Mouse (Mus musculus) cerebral cortex, adult 2 months (tissue): ENCODE data around the gene Fap.

ENCODE experiments used
- WGBS: fragments of 180-500 bp; shearing (Covaris S2); methylation state at CpG from one replicate; pipeline ENCODE4 v1.1.7; 2018; 5-methylcytosine and 5-hydroxymethylcytosine counted together

Fap gene

GRCm38 (mm10) chr2:62531065-62531464 lies 42.8 kb downstream of the Fap start:
- 73% methylated on average over 1 of the region's 1 CpGs for WGBS

DNA sequence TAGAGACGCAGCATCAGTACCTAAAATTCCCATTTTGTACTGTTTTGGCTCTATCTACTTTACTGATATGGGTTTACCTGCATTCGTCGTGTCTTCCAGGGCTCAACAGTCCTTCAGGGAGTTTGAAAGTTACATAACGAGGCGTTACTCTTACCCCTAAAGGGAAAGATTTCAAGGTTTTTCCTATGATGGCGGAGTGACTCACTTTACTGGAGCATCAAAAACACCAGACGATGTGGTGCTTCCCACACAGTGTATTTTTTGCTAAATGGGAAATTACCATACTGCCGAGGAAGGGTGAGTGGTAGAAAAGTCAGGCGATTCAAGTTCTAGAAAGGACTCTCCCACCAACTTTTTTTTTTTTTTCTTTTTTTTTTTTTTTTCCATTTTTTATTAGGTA lies 47.5 kb downstream of the Fap start:
- WGBS: 43% methylated on average over 9 of the region's 9 CpGs

- 52% methylated on average over 2 of the region's 2 CpGs for WGBS
These were observed 56.1 kb downstream of the Fap start for GRCm38 (mm10) chr2:62517790-62518189.

DNA sequence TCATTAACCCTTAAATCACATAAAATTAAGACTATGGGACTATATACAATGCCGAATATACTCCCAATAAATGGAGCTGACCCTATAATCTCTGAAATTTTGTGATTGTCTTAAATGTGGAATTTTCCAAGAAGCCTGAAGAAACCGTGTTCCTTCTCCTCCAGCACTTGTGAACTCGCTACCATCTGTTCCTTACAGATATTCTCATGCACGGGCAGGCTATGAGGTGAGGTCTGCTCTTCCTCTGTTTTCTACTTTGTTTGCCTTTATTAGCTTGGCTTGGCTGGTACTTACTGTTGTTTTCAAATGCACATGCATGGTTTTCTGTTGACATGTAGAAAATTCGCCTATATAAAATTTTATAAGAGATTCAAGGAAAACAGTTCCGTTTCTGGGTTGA lies 59.4 kb downstream of the Fap start:
- WGBS: 57% methylated on average over 6 of the region's 6 CpGs

GRCm38 (mm10) chr2:62513477-62513876 lies 60.4 kb downstream of the Fap start:
- 53% methylated on average over 15 of the region's 15 CpGs for WGBS

DNA sequence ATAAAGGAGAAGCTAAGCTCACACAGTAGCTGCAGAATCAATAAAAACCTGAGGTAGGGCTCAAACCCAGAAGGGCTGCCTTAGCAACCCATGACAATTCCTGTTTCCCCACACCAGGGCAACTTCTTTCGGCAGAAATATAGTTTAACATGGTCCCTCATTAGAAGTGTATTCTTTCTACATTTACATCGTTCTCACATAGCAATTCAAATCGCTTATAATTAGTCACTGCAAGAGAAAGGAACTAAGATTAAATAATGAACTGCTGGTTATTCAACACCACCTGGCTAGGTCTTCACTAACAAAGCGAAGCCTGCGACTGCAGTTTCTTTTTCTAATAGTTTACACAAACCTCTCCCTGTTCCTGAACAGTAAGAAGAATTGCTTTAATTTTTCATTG lies 66.7 kb downstream of the Fap start:
- WGBS: 41% methylated on average over 5 of the region's 5 CpGs

DNA sequence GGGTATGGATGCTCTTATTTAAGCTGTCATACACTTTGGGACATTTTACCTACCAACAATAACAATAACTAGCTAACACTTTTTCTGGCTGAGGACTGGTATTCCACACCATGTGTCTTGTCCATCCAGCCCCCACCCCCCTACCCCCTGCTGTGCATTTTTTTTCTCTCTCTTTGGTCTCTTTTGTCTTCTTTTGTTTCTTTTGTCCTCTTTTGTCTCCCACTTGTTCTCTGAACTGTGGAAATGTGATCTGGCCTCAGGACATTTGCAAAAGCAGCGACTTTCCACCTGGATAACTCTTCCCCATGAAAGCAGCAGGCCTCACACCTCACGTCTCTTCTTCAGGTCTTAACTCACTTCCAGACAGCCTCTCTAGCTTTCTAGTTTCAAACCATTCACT lies 67.4 kb downstream of the Fap start:
- WGBS: 69% methylated on average over 2 of the region's 2 CpGs

- WGBS: 63% methylated on average over 4 of the region's 4 CpGs
These were observed 69.5 kb downstream of the Fap start for GRCm38 (mm10) chr2:62504269-62504796.

DNA sequence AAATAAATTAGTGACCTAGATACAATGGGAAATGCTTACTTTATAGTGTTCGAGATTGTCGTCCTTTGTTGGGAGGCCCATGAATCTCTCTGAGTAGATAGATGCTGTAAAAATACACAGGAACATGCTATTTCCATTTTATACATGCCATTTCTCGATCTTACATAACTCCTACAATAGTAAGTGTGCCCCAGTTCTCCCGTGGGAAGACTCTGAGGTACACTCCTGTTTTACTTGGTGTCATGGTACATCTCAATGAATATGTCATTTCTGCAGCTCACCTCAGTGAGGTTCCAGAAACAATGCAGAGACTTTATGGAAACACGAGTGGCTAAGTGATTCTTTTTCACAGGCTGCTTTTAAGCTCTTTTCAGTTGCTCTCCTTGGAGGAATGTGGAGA lies 70.5 kb downstream of the Fap start:
- WGBS: 40% methylated on average over 5 of the region's 5 CpGs

GRCm38 (mm10) chr2:62502516-62502915 lies 71.4 kb downstream of the Fap start:
- WGBS: 39% methylated on average over 4 of the region's 4 CpGs

- 49% methylated on average over 5 of the region's 5 CpGs for WGBS
These were observed 75.1 kb downstream of the Fap start for GRCm38 (mm10) chr2:62498821-62499220.

DNA sequence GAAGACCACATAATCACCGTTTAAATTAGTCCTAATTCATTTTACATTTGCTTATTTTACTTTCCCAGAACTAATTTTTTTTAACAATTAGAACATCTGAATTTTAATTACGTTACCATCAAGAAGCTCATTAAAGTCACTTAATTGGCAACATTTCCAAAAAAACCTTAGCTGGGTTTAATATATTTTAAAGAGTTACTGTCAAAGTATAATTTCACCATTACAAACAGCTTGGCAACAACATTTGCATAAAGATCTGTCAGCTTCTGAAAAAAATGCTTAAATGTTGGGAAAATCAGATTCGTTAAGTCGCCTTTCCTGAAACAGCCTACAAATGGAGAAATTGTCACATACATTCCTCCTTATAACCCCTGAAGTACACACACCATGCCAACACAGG lies 75.8 kb downstream of the Fap start:
- WGBS: 49% methylated on average over 4 of the region's 4 CpGs

- 56% methylated on average over 5 of the region's 5 CpGs for WGBS
These were observed 76.4 kb downstream of the Fap start for GRCm38 (mm10) chr2:62497333-62498002.

DNA sequence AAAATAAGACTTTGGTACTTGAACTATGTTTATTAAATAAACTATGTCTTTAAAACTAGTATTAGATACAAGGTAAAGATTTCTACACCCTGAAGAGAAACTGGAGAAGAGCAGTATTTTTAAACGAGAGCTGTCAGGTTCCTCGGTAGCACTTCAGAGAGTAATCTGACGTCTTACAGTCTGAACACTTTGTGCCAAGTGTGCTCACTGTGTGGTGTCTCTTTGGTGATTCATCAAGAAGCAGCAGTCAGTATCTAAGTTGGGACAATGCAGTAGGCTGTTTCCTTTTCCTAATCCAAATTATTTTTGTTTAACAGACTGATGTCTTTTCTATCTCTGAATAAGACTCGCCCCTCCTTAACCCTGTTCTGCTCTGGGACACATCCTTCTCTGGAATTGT lies 78.5 kb downstream of the Fap start:
- 38% methylated on average over 4 of the region's 4 CpGs for WGBS

GRCm38 (mm10) chr2:62489832-62490231 lies 84.0 kb downstream of the Fap start:
- WGBS: 55% methylated on average over 6 of the region's 6 CpGs

- 94% methylated on average over 3 of the region's 3 CpGs for WGBS
These were observed 89.0 kb downstream of the Fap start for GRCm38 (mm10) chr2:62484906-62485305.

- 92% methylated on average over 9 of the region's 9 CpGs for whole genome bisulfite sequencing
These were observed 90.3 kb downstream of the Fap start, which contains the start of gene Gcg for GRCm38 (mm10) chr2:62483550-62483949. TSS of gene Gcg (minus strand) at chr2:62483650.

- WGBS: 68% methylated on average over 9 of the region's 9 CpGs
These were observed 93.3 kb downstream of the Fap start for GRCm38 (mm10) chr2:62480285-62481198.

GRCm38 (mm10) chr2:62469551-62469950 lies 104.3 kb downstream of the Fap start:
- WGBS: 72% methylated on average over 9 of the region's 9 CpGs

DNA sequence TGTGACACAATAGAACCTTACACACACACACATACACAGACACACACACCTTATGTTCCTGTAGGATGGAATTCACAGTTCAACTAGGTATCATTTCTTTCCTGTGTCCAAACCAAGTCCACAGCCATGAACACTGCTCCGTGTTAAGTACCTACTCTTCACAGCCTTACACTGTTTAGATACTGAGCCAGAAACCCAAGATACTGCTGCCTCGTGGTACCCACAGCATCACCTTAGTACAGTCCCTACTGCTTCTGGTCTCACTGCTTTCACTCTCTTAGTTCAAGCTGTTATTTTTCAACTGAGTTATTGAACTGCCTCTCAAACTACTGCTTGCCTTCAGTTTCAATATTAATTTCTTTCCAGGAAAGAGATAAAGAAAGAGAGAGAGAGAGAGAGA lies 110.6 kb downstream of the Fap start:
- WGBS: 78% methylated on average over 2 of the region's 2 CpGs

GRCm38 (mm10) chr2:62462174-62462573 lies 111.7 kb downstream of the Fap start:
- 86% methylated on average over 2 of the region's 2 CpGs for WGBS

DNA sequence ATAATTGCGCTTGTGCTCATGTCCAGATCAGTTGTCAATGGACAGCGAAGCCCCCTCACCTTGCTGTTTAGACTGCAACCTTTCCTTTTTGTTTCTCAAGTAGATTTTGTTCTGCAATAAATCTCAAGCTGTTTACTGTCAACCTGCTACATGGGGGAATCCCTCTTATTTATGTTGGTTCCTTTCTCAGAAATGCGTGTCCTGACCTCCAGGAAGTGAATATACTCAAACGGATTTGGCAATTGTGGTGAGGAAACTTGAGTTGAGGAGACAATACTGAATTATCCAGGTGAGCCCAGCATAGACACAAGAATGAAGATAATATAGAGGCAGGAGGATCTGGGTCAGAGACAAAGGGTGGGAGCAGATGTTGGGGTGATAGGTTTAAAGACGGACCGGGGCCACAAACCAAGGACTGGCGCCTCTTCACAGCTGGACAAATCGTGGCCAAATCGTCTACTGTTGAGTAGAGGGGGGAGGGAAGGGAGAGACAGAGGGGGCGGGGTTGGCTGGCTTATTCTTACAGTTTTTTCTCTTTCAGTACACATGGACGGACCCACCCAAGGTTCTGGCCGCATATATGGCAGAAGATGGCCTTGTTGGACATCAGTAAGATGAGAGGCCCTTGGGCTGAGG lies 112.9 kb downstream of the Fap start:
- 83% methylated on average over 12 of the region's 12 CpGs for WGBS
